Mouse (Mus musculus) limb, embryonic 11.5 days (tissue): Measurements from ENCODE around the gene Prpf40b. TPM values are rescaled to one million over a fixed set of nuclear protein-coding genes. Genes with fewer than 3 reads are reported as not detected.

Experiments used
- ATAC-seq: fragments of 200-750 bp; cut with Nextera tagmentation; 2 replicates; pipeline ENCODE4 v1.8.0; 2017; ENCODE audit warnings: low read depth; ENCODE audit not compliant: insufficient number of reproducible peaks, low FRiP score, low TSS enrichment
- DNase-seq: peaks from one replicate; pipeline ENCODE4 v3.0.0-alpha.2; 2015; ENCODE audit warnings: low spot score
- H3K27ac ChIP-seq: fragments of 300-500 bp; sonication (generic); replicated peaks from 2 replicates; pipeline ENCODE4 v1.5.1; 2014; ENCODE audit warnings: low read depth, mild to moderate bottlenecking, low read length
- H3K27me3 ChIP-seq: fragments of 300-500 bp; sonication (generic); 2 replicates; pipeline ENCODE4 v1.6.1; 2014; ENCODE audit warnings: mild to moderate bottlenecking, low read length, mixed read lengths; ENCODE audit not compliant: control insufficient read depth, insufficient read depth
- H3K36me3 ChIP-seq: fragments of 300-500 bp; sonication (generic); 2 replicates; pipeline ENCODE4 v1.6.1; 2014; ENCODE audit warnings: mild to moderate bottlenecking, low read length, moderate library complexity, mixed read lengths; ENCODE audit not compliant: control insufficient read depth, insufficient read depth
- H3K4me1 ChIP-seq: fragments of 300-500 bp; sonication (generic); 2 replicates; pipeline ENCODE4 v1.6.1; 2014; ENCODE audit warnings: low read length, mixed read lengths; ENCODE audit not compliant: control insufficient read depth, insufficient read depth
- H3K4me2 ChIP-seq: fragments of 300-500 bp; sonication (generic); 2 replicates; pipeline ENCODE4 v1.6.1; 2014; ENCODE audit warnings: low read depth, mild to moderate bottlenecking, moderate library complexity; ENCODE audit not compliant: severe bottlenecking
- H3K4me3 ChIP-seq: fragments of 300-500 bp; sonication (generic); 2 replicates; pipeline ENCODE4 v1.5.1; 2014; ENCODE audit warnings: low read depth, low read length
- H3K9ac ChIP-seq: fragments of 300-500 bp; sonication (generic); 2 replicates; pipeline ENCODE4 v1.6.1; 2014; ENCODE audit warnings: mild to moderate bottlenecking, low read length
- H3K9me3 ChIP-seq: fragments of 300-500 bp; sonication (generic); 2 replicates; pipeline ENCODE4 v1.6.1; 2016; ENCODE audit warnings: low read length; ENCODE audit not compliant: control insufficient read depth
- WGBS: fragments of 180-500 bp; shearing (Covaris S2); extraction: QIAGEN DNeasy Blood & Tissue Kit; methylation state at CpG from one replicate; pipeline ENCODE4 v1.1.7; 2014; 5-methylcytosine and 5-hydroxymethylcytosine counted together
- polyA plus RNA-seq: library from polyadenylated mRNA; unstranded; fragments of >200 nt; fragmentation: Nextera tagmentation; extraction: Ambion mirVana; gene quantifications from 2 replicates; pipeline ENCODE4 v1.2.1, GENCODE M21; 2014

Prpf40b gene
- polyA plus RNA-seq, 1 experiment from 2014 or later, result 51.9 TPM

GRCm38 (mm10) chr15:99276095-99276494, 18.8 kb upstream of the Prpf40b start:
- 70% methylated on average over 8 of the region's 8 CpGs for WGBS
- no peak overlapping the region for H3K4me3 ChIP-seq
- no peaks in the 10 kb centered on the region for H3K4me1 ChIP-seq
- ATAC-seq (no peak), DNase-seq (no peak)
- no peaks in the 10 kb centered on the region for H3K9me3 ChIP-seq
- no peaks in the 10 kb centered on the region for H3K27me3 ChIP-seq
- H3K4me2 ChIP-seq, result no peak overlapping the region
- no peaks in the 10 kb centered on the region for H3K36me3 ChIP-seq
- H3K27ac ChIP-seq, result no peak overlapping the region
- no peak overlapping the region for H3K9ac ChIP-seq

GRCm38 (mm10) chr15:99278271-99278670, 16.6 kb upstream of the Prpf40b start:
- H3K4me3 ChIP-seq, result no peak overlapping the region
- no peaks in the 10 kb centered on the region for H3K4me1 ChIP-seq
- no peaks in the 10 kb centered on the region for H3K9me3 ChIP-seq
- ATAC-seq, result no peak
- no peak overlapping the region for H3K4me2 ChIP-seq
- H3K27me3 ChIP-seq, result no peaks in the 10 kb centered on the region
- no peaks in the 10 kb centered on the region for H3K36me3 ChIP-seq
- DNase-seq, result no peak
- WGBS, result 90% methylated on average over 7 of the region's 7 CpGs
- no peak overlapping the region for H3K27ac ChIP-seq
- no peak overlapping the region for H3K9ac ChIP-seq

GRCm38 (mm10) chr15:99283456-99283855, 11.4 kb upstream of the Prpf40b start:
- H3K4me1 ChIP-seq, result no peaks in the 10 kb centered on the region
- ATAC-seq (no peak), DNase-seq (no peak)
- H3K4me3 ChIP-seq, result no peak overlapping the region
- no peaks in the 10 kb centered on the region for H3K36me3 ChIP-seq
- no peaks in the 10 kb centered on the region for H3K27me3 ChIP-seq
- WGBS, result 63% methylated on average over 10 of the region's 10 CpGs
- H3K9me3 ChIP-seq, result no peaks in the 10 kb centered on the region
- no peak overlapping the region for H3K27ac ChIP-seq
- no peak overlapping the region for H3K9ac ChIP-seq
- H3K4me2 ChIP-seq, result no peak overlapping the region

GRCm38 (mm10) chr15:99284527-99285188, 10.2 kb upstream of the Prpf40b start:
- no peaks in the 10 kb centered on the region for H3K4me1 ChIP-seq
- WGBS, result 39% methylated on average over 14 of the region's 14 CpGs
- no peak overlapping the region for H3K4me2 ChIP-seq
- no peak overlapping the region for H3K9ac ChIP-seq
- H3K9me3 ChIP-seq, result no peaks in the 10 kb centered on the region
- no peak overlapping the region for H3K27ac ChIP-seq
- H3K4me3 ChIP-seq, result no peak overlapping the region
- DNase-seq (no peak), ATAC-seq (no peak)
- H3K27me3 ChIP-seq, result no peaks in the 10 kb centered on the region
- no peaks in the 10 kb centered on the region for H3K36me3 ChIP-seq

GRCm38 (mm10) chr15:99285189-99285535, 9.7 kb upstream of the Prpf40b start:
- no peaks in the 10 kb centered on the region for H3K27me3 ChIP-seq
- H3K9ac ChIP-seq, result no peak overlapping the region
- H3K27ac ChIP-seq, result no peak overlapping the region
- no peak for DNase-seq
- H3K9me3 ChIP-seq, result no peaks in the 10 kb centered on the region
- WGBS, result 49% methylated on average over 8 of the region's 8 CpGs
- no peak for ATAC-seq
- H3K36me3 ChIP-seq, result no peaks in the 10 kb centered on the region
- no peak overlapping the region for H3K4me2 ChIP-seq
- no peak overlapping the region for H3K4me3 ChIP-seq
- H3K4me1 ChIP-seq, result no peaks in the 10 kb centered on the region

- Histone ChIP-seq H3K4me1 (peaks cover under 1% of the 10 kb centered on the region; the same call in 1 of the 2 replicates), H3K4me2 (no peak overlapping the region), H3K27me3 (no peaks in the 10 kb centered on the region), H3K36me3 (no peaks in the 10 kb centered on the region), H3K9ac (no peak overlapping the region), H3K4me3 (no peak overlapping the region), H3K9me3 (no peaks in the 10 kb centered on the region), H3K27ac (no peak overlapping the region)
- WGBS, result 90% methylated on average over 11 of the region's 11 CpGs
- ATAC-seq, result no peak
- DNase-seq, result no peak
Observed at GRCm38 (mm10) chr15:99290586-99290985, 4.3 kb upstream of the Prpf40b start.

- H3K9ac ChIP-seq, result peak overlapping the region; percentile 78
- no peaks in the 10 kb centered on the region for H3K36me3 ChIP-seq
- WGBS, result 33% methylated on average over 16 of the region's 16 CpGs
- no peak for ATAC-seq
- H3K4me2 ChIP-seq, result peak overlapping the region; percentile 58
- H3K4me3 ChIP-seq, result peak overlapping the region; percentile 67
- no peak overlapping the region for H3K27ac ChIP-seq
- peaks cover 6% of the 10 kb centered on the region; the same call in 1 of the 2 replicates for H3K4me1 ChIP-seq
- H3K9me3 ChIP-seq, result no peaks in the 10 kb centered on the region
- H3K27me3 ChIP-seq, result no peaks in the 10 kb centered on the region
- peak; percentile 40 for DNase-seq
Observed at GRCm38 (mm10) chr15:99294287-99294686, 600 bp upstream of the Prpf40b start.

GRCm38 (mm10) chr15:99295484-99295981, 646 bp downstream of the Prpf40b start, which contains the start of gene Fam186b:
TSS of gene Fam186b (minus strand) at chr15:99295888.
- WGBS, result under 1% methylated on average over 13 of the region's 17 CpGs
- H3K9me3 ChIP-seq, result no peaks in the 10 kb centered on the region
- no peaks in the 10 kb centered on the region for H3K36me3 ChIP-seq
- ATAC-seq (peak; percentile 15), DNase-seq (peak; percentile 53)
- H3K27ac ChIP-seq, result peak within 1 kb of the TSS; percentile 88
- peak within 1 kb of the TSS; percentile 78 for H3K9ac ChIP-seq
- H3K4me3 ChIP-seq, result peak within 1 kb of the TSS; percentile 67
- H3K4me1 ChIP-seq, result peaks cover 6% of the 10 kb centered on the region; the same call in 1 of the 2 replicates
- no peaks in the 10 kb centered on the region for H3K27me3 ChIP-seq
- peak within 1 kb of the TSS; percentile 58 for H3K4me2 ChIP-seq
